Mouse (Mus musculus): ENCODE results near the gene Ephb4. TPM values are rescaled to one million over a fixed set of nuclear protein-coding genes. Genes with fewer than 3 reads are reported as not detected.

Ephb4 gene
- polyA plus RNA-seq, 1 experiment, result not detected

DNA sequence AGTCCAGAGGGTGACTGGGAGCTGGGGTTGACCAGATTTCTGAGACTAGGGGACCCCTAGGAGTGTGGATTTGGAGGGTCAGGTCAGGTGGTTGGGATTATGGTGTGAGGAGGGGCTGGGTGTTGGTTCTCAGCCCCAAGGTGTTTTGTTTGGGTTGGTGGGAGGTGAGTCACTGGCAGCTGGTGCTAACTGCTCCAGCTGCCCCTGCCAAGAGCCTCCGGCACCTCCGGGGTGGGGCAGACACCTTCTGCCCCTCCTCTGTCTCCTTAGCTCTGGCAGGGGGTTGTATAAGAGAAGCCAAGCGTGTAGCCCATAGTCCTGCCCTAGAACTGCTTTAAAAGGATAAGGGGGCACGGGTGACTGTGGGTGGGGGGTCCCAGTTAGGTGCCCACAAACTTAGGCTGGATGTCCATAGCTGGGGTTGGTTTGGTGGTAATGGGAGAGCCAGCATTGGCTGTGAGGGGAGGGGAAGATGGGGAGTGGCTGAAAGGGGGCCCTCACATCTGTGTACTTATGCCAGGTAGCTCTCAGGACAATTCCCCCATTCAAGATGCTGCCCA lies 24.7 kb downstream of the Ephb4 start:
- WGBS, result 89% methylated on average over 4 of the region's 4 CpGs
- Histone ChIP-seq H3K4me3 (ENCODE audit: insufficient read depth, low read depth, low read length) (no peak overlapping the region), H3K4me1 (ENCODE audit: control insufficient read depth, insufficient read depth, low read length) (0 out of 2 replicates have a peak, but pooled peaks cover 2% of the 10 kb centered on the region), H3K27ac (ENCODE audit: insufficient read depth, low read depth, low read length) (no peak overlapping the region)
- TF ChIP-seq POLR2A (IDR thresholded peaks at IDR 0.05; ENCODE audit: insufficient read depth, low read depth, low read length) (no peak), CTCF (IDR thresholded peaks at IDR 0.05; ENCODE audit: insufficient read depth, low read depth, low read length) (no peak)

DNA sequence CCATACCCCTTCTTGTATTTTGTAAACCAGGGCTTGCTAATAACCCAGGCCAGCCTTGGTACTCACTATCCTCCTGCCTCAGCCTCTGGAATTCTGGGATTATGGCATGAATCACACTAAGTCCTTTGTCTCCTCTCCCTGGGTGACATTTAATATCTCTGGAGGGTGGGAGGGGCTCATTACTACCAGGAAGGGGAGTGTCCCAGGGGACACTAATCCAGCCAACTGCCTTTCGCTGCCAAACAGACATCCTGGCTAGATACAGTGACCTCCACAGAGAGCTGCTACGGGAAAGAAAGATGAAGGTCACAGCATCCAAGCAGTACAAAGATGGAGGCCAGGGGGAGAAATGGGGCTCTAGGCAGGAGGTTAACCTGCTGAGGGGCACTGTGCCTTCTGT lies 25.7 kb downstream of the Ephb4 start:
- H3K27ac ChIP-seq (ENCODE audit: insufficient read depth, low read depth, low read length), result no peak overlapping the region
- H3K4me1 ChIP-seq (ENCODE audit: control insufficient read depth, insufficient read depth, low read length), result 0 out of 2 replicates have a peak, but pooled peaks cover 2% of the 10 kb centered on the region
- no peak for TF ChIP-seq CTCF (IDR thresholded peaks at IDR 0.05; ENCODE audit: insufficient read depth, low read depth, low read length)
- no peak overlapping the region for H3K4me3 ChIP-seq (ENCODE audit: insufficient read depth, low read depth, low read length)
- WGBS, result 55% methylated on average over 2 of the region's 2 CpGs

DNA sequence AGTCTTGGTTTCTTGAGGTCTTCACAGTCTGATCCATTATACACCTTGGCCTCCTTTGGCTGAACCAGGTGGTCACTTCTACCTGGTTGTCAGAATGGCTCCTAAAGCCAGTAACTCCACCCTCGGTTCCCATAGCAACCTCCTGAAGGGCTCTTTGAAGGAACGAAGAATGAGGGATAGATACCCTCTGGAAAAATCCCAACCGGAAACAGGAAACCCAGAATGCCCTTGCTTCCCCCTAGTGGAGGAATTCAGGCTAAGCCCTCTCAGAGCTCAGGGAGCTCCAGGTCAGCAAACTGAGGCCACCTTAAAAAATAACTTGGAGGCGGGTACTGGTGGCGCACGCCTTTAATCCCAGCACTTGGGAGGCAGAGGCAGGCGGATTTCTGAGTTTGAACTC lies 26.3 kb downstream of the Ephb4 start:
- Histone ChIP-seq H3K4me3 (ENCODE audit: insufficient read depth, low read depth, low read length) (no peak overlapping the region), H3K27ac (ENCODE audit: insufficient read depth, low read depth, low read length) (no peak overlapping the region), H3K4me1 (ENCODE audit: control insufficient read depth, insufficient read depth, low read length) (0 out of 2 replicates have a peak, but pooled peaks cover 2% of the 10 kb centered on the region)
- TF ChIP-seq POLR2A (IDR thresholded peaks at IDR 0.05; ENCODE audit: insufficient read depth, low read depth, low read length) (no peak), CTCF (IDR thresholded peaks at IDR 0.05; ENCODE audit: insufficient read depth, low read depth, low read length) (no peak)
- WGBS, result 45% methylated on average over 7 of the region's 7 CpGs

DNA sequence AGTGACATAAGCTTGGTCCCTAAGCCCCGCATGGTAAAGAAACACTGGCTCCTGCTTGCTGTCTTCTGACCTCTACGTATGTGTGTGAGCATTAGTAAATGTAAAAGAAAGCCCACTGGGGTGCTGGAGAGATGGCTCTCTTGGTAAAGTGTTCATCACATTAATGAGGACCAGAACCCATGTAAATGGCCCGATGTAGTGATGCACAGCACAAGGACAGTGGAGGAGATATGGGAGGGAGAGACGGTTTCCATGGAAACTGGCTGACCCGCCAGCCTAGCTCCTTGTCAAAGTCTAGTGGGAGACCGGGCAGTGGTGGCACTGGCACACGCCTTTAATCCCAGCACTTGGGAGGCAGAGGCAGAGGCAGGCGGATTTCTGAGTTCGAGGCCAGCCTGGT lies 26.8 kb downstream of the Ephb4 start:
- 53% methylated on average over 9 of the region's 9 CpGs for WGBS

DNA sequence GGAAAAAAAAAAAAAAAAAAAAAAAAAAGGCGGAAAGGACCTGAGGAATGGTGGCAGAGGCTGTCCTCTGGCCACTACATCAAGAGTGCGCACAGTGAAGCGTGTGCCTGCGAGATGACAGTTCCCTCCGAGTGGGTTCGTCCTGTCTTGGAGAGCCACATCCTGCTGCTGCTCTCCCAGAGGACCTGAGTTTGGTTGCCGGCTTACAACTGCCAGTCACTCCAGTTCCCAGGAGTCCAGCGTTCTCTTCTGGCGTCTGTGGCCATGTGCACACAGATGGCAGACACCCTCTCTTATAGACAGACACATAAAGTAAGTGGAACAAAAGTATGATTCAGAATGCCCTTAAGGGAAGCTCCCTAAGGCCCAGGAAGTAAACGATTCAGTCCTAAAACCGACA lies 27.3 kb downstream of the Ephb4 start:
- no peak overlapping the region for H3K27ac ChIP-seq (ENCODE audit: insufficient read depth, low read depth, low read length)
- no peak overlapping the region for H3K4me3 ChIP-seq (ENCODE audit: insufficient read depth, low read depth, low read length)
- WGBS, result 43% methylated on average over 11 of the region's 11 CpGs
- H3K4me1 ChIP-seq (ENCODE audit: control insufficient read depth, insufficient read depth, low read length), result 0 out of 2 replicates have a peak, but pooled peaks cover 2% of the 10 kb centered on the region
- TF ChIP-seq POLR2A (IDR thresholded peaks at IDR 0.05; ENCODE audit: insufficient read depth, low read depth, low read length) (no peak), CTCF (IDR thresholded peaks at IDR 0.05; ENCODE audit: insufficient read depth, low read depth, low read length) (no peak)

More for the DNA sequence above, 26.8 kb downstream of the Ephb4 start:
- Histone ChIP-seq H3K4me1 (ENCODE audit: control insufficient read depth, insufficient read depth, low read length) (0 out of 2 replicates have a peak, but pooled peaks cover 2% of the 10 kb centered on the region), H3K27ac (ENCODE audit: insufficient read depth, low read depth, low read length) (no peak overlapping the region), H3K4me3 (ENCODE audit: insufficient read depth, low read depth, low read length) (no peak overlapping the region)
- TF ChIP-seq CTCF (IDR thresholded peaks at IDR 0.05; ENCODE audit: insufficient read depth, low read depth, low read length), result no peak
- TF ChIP-seq POLR2A (IDR thresholded peaks at IDR 0.05; ENCODE audit: insufficient read depth, low read depth, low read length), result no peak

DNA sequence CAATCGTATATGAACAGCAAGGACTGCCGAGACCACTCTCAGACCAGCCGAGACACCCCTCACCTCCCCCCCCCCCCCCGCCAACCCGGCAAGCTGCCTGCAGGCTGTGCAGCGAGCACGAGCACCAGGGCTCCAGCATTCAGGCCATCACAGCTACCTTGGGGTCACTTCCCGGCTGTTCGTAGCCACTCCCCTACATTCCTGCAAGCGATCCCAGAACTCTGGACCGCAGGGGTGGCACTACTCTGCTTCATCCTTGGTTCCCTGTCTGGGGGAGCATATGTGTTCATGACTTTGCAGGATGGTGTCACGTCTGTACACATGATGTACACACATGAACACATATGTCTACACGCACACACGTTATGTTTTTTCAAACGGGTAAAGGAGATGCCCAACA lies 27.7 kb downstream of the Ephb4 start:
- TF ChIP-seq POLR2A (IDR thresholded peaks at IDR 0.05; ENCODE audit: insufficient read depth, low read depth, low read length) (no peak), CTCF (IDR thresholded peaks at IDR 0.05; ENCODE audit: insufficient read depth, low read depth, low read length) (no peak)
- 0 out of 2 replicates have a peak, but pooled peaks cover 2% of the 10 kb centered on the region for H3K4me1 ChIP-seq (ENCODE audit: control insufficient read depth, insufficient read depth, low read length)
- no peak overlapping the region for H3K27ac ChIP-seq (ENCODE audit: insufficient read depth, low read depth, low read length)
- no peak overlapping the region for H3K4me3 ChIP-seq (ENCODE audit: insufficient read depth, low read depth, low read length)
- 43% methylated on average over 11 of the region's 15 CpGs for WGBS

DNA sequence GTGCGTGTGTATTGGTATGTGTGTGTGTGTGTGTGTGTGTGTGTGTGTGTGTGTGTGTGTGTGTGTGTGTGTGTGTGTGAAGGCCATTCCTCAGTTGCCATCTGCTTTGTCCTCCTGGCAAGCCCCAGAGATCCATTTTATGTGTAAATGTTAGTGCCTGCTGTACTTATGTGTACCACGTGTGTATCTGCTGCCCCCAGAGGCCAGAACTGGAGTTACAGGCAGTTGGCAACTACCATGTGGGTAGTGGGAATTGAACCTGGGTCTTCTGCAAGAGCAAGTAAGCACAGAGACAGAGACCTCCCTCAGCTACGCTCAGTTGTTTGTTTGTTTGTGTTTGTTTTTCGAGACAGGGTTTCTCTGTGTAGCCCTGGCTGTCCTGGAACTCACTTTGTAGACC lies 31.2 kb downstream of the Ephb4 start:
- 60% methylated on average over 4 of the region's 4 CpGs for WGBS
- TF ChIP-seq POLR2A (IDR thresholded peaks at IDR 0.05; ENCODE audit: insufficient read depth, low read depth, low read length), result no peak
- TF ChIP-seq CTCF (IDR thresholded peaks at IDR 0.05; ENCODE audit: insufficient read depth, low read depth, low read length), result no peak
- Histone ChIP-seq H3K27ac (ENCODE audit: insufficient read depth, low read depth, low read length) (no peak overlapping the region), H3K4me3 (ENCODE audit: insufficient read depth, low read depth, low read length) (no peak overlapping the region), H3K4me1 (ENCODE audit: control insufficient read depth, insufficient read depth, low read length) (0 out of 2 replicates have a peak, but pooled peaks cover 2% of the 10 kb centered on the region)

DNA sequence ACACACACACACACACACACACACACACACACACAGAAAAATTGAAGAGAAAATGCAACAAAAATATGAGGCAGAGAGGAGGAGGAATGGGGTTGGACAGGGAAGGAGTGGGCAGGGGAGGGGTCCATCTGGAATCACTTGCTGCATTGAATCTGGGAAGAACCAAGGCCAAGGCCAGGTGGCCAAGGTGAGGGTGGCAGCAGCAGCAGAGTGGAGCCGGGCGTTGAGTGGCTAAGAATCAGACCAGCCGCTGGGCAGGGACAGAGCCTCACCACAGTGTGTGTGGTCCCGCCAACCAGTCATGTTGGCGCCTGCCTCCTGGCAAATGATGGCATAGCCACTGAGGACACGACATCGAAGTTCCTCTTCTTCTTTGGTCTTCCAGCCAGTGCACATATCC lies 33.5 kb downstream of the Ephb4 start:
- Histone ChIP-seq H3K4me3 (ENCODE audit: insufficient read depth, low read depth, low read length) (no peak overlapping the region), H3K4me1 (ENCODE audit: control insufficient read depth, insufficient read depth, low read length) (no peaks in the 10 kb centered on the region), H3K27ac (ENCODE audit: insufficient read depth, low read depth, low read length) (no peak overlapping the region)
- 81% methylated on average over 7 of the region's 7 CpGs for WGBS
- TF ChIP-seq POLR2A (IDR thresholded peaks at IDR 0.05; ENCODE audit: insufficient read depth, low read depth, low read length), result no peak
- TF ChIP-seq CTCF (IDR thresholded peaks at IDR 0.05; ENCODE audit: insufficient read depth, low read depth, low read length), result no peak

DNA sequence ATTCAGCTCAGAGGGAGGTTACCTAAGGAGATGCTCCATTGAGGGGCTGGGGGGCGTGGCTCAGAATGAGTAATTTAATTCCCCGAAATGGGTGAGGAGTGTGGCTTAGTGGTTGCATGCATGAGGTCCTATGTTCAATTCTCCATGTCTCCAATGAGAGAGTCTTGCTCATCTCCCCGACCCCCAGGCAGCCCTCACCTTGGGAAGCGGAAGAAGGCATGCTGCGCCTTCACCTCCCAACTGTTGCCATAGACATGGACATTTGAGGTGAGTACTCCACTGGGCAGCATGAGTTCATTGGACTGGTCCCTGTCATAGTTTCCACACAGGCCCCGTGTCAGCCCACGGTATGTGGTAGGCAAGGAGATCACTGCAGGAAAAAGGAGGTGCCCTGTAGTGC lies 36.8 kb downstream of the Ephb4 start:
- no peaks in the 10 kb centered on the region for H3K4me1 ChIP-seq (ENCODE audit: control insufficient read depth, insufficient read depth, low read length)
- TF ChIP-seq CTCF (IDR thresholded peaks at IDR 0.05; ENCODE audit: insufficient read depth, low read depth, low read length), result no peak
- no peak for TF ChIP-seq POLR2A (IDR thresholded peaks at IDR 0.05; ENCODE audit: insufficient read depth, low read depth, low read length)
- no peak overlapping the region for H3K4me3 ChIP-seq (ENCODE audit: insufficient read depth, low read depth, low read length)
- no peak overlapping the region for H3K27ac ChIP-seq (ENCODE audit: insufficient read depth, low read depth, low read length)
- WGBS, result 84% methylated on average over 7 of the region's 7 CpGs

DNA sequence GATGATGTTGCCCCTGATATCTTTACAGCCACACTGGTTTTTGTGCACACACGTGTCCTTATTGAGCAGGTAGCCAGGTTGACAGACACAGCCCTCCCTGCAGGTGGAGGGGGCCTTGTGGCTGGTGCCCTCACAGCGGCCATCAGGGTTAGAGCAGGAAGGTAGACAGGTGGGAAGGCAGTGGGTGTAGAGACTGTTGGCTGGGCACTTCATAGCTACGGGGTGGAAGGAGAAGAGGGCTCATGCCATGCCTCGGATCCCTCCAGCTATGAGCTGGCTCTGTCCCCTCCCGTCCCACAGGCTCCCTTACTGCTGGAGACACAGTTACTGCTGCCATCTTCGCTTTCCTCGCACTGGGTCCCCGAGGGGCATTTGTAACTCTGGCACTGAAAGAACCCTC lies 41.7 kb downstream of the Ephb4 start:
- H3K27ac ChIP-seq (ENCODE audit: insufficient read depth, low read depth, low read length), result no peak overlapping the region
- WGBS, result 81% methylated on average over 8 of the region's 8 CpGs
- H3K4me3 ChIP-seq (ENCODE audit: insufficient read depth, low read depth, low read length), result no peak overlapping the region
- TF ChIP-seq POLR2A (IDR thresholded peaks at IDR 0.05; ENCODE audit: insufficient read depth, low read depth, low read length) (no peak), CTCF (IDR thresholded peaks at IDR 0.05; ENCODE audit: insufficient read depth, low read depth, low read length) (no peak)
- H3K4me1 ChIP-seq (ENCODE audit: control insufficient read depth, insufficient read depth, low read length), result no peaks in the 10 kb centered on the region

All from olfactory bulb, adult 2 months (tissue).